Mouse (Mus musculus) stomach, embryonic 16.5 days (tissue): ENCODE results near the gene Arhgap23. TPM values are rescaled to one million over a fixed set of nuclear protein-coding genes. Genes with fewer than 3 reads are reported as not detected.

Source experiments
- ATAC-seq: fragments of 200-750 bp; cut with Nextera tagmentation; 2 replicates; pipeline ENCODE4 v1.8.0; 2017; ENCODE audit warnings: moderate number of reproducible peaks, moderate TSS enrichment; ENCODE audit not compliant: insufficient read depth, low FRiP score
- H3K27ac ChIP-seq: fragments of 300-500 bp; sonication (generic); 2 replicates; pipeline ENCODE4 v1.5.1; 2014; ENCODE audit warnings: low read length
- H3K27me3 ChIP-seq: fragments of 300-500 bp; sonication (generic); 2 replicates; pipeline ENCODE4 v1.6.1; 2014; ENCODE audit warnings: low read length, control low read depth, mixed read lengths; ENCODE audit not compliant: control insufficient read depth, insufficient read depth
- H3K36me3 ChIP-seq: fragments of 300-500 bp; sonication (generic); 2 replicates; pipeline ENCODE4 v1.6.1; 2014; ENCODE audit warnings: low read length; ENCODE audit not compliant: control insufficient read depth, insufficient read depth
- H3K4me1 ChIP-seq: fragments of 300-500 bp; sonication (generic); 2 replicates; pipeline ENCODE4 v1.6.1; 2014; ENCODE audit warnings: low read length, control low read depth, mixed read lengths; ENCODE audit not compliant: control insufficient read depth, insufficient read depth
- H3K4me2 ChIP-seq: fragments of 300-500 bp; sonication (generic); 2 replicates; pipeline ENCODE4 v1.6.1; 2014; ENCODE audit warnings: low read depth, low read length, mixed read lengths
- H3K4me3 ChIP-seq: fragments of 300-500 bp; sonication (generic); replicated peaks from 2 replicates; pipeline ENCODE4 v1.5.1; 2014; ENCODE audit warnings: mild to moderate bottlenecking, low read length
- H3K9ac ChIP-seq: fragments of 300-500 bp; sonication (generic); 2 replicates; pipeline ENCODE4 v1.6.1; 2014; ENCODE audit warnings: low read length
- H3K9me3 ChIP-seq: fragments of 300-500 bp; sonication (generic); replicated peaks from 2 replicates; pipeline ENCODE4 v1.6.1; 2016; ENCODE audit warnings: low read length, control low read depth; ENCODE audit not compliant: control insufficient read depth
- WGBS: fragments of 180-500 bp; shearing (Covaris S2); extraction: QIAGEN DNeasy Blood & Tissue Kit; methylation state at CpG from one replicate; pipeline ENCODE4 v1.1.7; 2014; 5-methylcytosine and 5-hydroxymethylcytosine counted together
- polyA plus RNA-seq: library from polyadenylated mRNA; unstranded; fragments of >200 nt; fragmentation: Nextera tagmentation; extraction: Ambion mirVana; gene quantifications from 2 replicates; pipeline ENCODE4 v1.2.1, GENCODE M21; 2015

The Arhgap23 gene
- polyA plus RNA-seq, 1 experiment from 2014 or later, result 4.4 TPM

DNA sequence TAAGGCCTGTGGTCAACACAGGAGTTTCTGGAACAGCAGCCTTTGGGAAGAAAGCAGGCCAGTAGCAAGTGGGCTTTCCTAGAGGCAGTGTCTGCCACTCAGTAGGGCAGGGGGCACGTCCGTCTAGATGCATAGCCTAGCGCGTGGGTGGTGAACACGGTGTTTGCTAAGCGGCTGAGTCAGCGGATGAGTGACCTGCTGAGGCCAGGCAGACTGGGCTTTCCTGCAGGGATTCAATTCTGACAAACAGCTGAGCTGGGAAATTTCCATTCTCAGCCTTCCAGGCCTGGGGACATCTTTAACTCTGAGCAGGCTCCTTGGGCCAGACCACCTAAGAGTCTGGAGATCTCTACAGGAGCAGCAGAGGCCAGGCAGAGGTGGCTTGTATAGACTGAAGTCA, 62.1 kb downstream of the Arhgap23 start:
- 77% methylated on average over 7 of the region's 7 CpGs for WGBS
- H3K9ac ChIP-seq, result no peak overlapping the region; the same call in 1 of the 2 replicates
- H3K27me3 ChIP-seq, result no peaks in the 10 kb centered on the region
- H3K4me2 ChIP-seq, result no peak overlapping the region
- H3K27ac ChIP-seq, result no peak overlapping the region
- ATAC-seq, result no peak
- no peaks in the 10 kb centered on the region for H3K9me3 ChIP-seq
- peaks cover 4% of the 10 kb centered on the region; the same call in 1 of the 2 replicates for H3K4me1 ChIP-seq
- no peak overlapping the region for H3K4me3 ChIP-seq
- H3K36me3 ChIP-seq, result peaks cover 22% of the 10 kb centered on the region

- Histone ChIP-seq H3K27me3 (no peaks in the 10 kb centered on the region), H3K4me3 (no peak overlapping the region), H3K9ac (no peak overlapping the region), H3K36me3 (peaks cover 15% of the 10 kb centered on the region; the same call in 1 of the 2 replicates), H3K27ac (no peak overlapping the region), H3K4me2 (no peak overlapping the region), H3K9me3 (no peaks in the 10 kb centered on the region), H3K4me1 (peaks cover 4% of the 10 kb centered on the region; the same call in 1 of the 2 replicates)
- no peak for ATAC-seq
- 80% methylated on average over 6 of the region's 6 CpGs for WGBS
Observed at GRCm38 (mm10) chr11:97478345-97478744, 63.0 kb downstream of the Arhgap23 start.

GRCm38 (mm10) chr11:97479085-97479484, 63.8 kb downstream of the Arhgap23 start:
- Histone ChIP-seq H3K9ac (no peak overlapping the region), H3K36me3 (peaks cover 13% of the 10 kb centered on the region; the same call in 1 of the 2 replicates), H3K4me2 (no peak overlapping the region), H3K4me1 (peaks cover 4% of the 10 kb centered on the region; the same call in 1 of the 2 replicates), H3K27me3 (no peaks in the 10 kb centered on the region), H3K27ac (no peak overlapping the region), H3K4me3 (no peak overlapping the region), H3K9me3 (no peaks in the 10 kb centered on the region)
- ATAC-seq, result no peak
- 85% methylated on average over 10 of the region's 10 CpGs for WGBS

- Histone ChIP-seq H3K36me3 (peaks cover 15% of the 10 kb centered on the region), H3K9me3 (no peaks in the 10 kb centered on the region), H3K27me3 (no peaks in the 10 kb centered on the region), H3K27ac (no peak overlapping the region), H3K4me3 (no peak overlapping the region), H3K4me2 (no peak overlapping the region), H3K9ac (no peak overlapping the region), H3K4me1 (peaks cover 4% of the 10 kb centered on the region; the same call in 1 of the 2 replicates)
- ATAC-seq, result no peak
- 71% methylated on average over 8 of the region's 8 CpGs for WGBS
Observed at GRCm38 (mm10) chr11:97479824-97480223, 64.5 kb downstream of the Arhgap23 start.

- no peak overlapping the region for H3K4me3 ChIP-seq
- WGBS, result 79% methylated on average over 8 of the region's 8 CpGs
- H3K27me3 ChIP-seq, result no peaks in the 10 kb centered on the region
- no peaks in the 10 kb centered on the region for H3K4me1 ChIP-seq
- peaks cover 3% of the 10 kb centered on the region; the same call in 1 of the 2 replicates for H3K36me3 ChIP-seq
- H3K4me2 ChIP-seq, result no peak overlapping the region
- H3K9me3 ChIP-seq, result no peaks in the 10 kb centered on the region
- H3K9ac ChIP-seq, result no peak overlapping the region
- H3K27ac ChIP-seq, result no peak overlapping the region
- no peak for ATAC-seq
Observed at GRCm38 (mm10) chr11:97485661-97486060, 70.3 kb downstream of the Arhgap23 start.

GRCm38 (mm10) chr11:97487656-97488055, 72.3 kb downstream of the Arhgap23 start:
- H3K9me3 ChIP-seq, result no peaks in the 10 kb centered on the region
- no peak overlapping the region for H3K4me2 ChIP-seq
- WGBS, result 78% methylated on average over 3 of the region's 3 CpGs
- ATAC-seq, result no peak
- no peak overlapping the region for H3K4me3 ChIP-seq
- no peak overlapping the region for H3K9ac ChIP-seq
- no peak overlapping the region for H3K27ac ChIP-seq
- no peaks in the 10 kb centered on the region for H3K4me1 ChIP-seq
- H3K36me3 ChIP-seq, result peaks cover 9% of the 10 kb centered on the region; the same call in 1 of the 2 replicates
- no peaks in the 10 kb centered on the region for H3K27me3 ChIP-seq

DNA sequence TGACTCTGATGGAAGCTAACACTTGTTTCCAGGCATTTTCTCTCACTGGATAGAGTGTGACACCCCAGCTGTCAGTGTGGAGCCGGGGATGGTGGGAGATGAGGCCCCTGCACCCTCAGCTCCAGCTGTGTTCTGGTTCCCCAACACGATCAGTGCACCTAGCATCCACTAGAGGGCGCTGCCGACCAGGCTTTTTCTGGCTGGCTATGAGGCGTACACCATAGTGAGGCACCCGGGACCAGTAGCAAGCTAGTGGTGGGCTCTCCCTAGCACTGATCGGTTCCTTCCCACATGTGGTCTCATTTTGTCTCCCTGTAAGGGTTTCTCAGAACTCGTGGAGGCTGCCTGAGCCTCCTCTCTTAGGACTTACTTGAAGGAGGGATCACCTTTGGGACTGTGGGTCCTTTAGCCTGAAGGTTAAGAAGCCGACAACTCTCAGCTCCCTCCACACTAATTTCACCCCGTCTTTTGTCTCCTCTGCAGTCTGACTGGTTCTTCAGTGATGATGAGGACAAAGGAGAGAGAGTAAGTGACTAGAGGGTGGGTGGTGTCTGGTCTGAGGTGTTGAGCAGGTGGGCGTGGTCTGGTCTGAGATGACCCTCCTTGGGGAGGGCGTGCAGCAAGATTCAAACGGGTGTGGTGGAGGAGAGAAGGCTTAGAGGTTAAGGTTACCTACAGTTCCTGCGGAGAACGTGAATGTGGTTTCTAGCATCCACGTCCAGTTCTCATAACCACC, 74.4 kb downstream of the Arhgap23 start:
- Histone ChIP-seq H3K27me3 (no peaks in the 10 kb centered on the region), H3K27ac (no peak overlapping the region), H3K36me3 (peaks cover 15% of the 10 kb centered on the region; the same call in 1 of the 2 replicates), H3K4me3 (no peak overlapping the region), H3K9me3 (no peaks in the 10 kb centered on the region), H3K4me2 (no peak overlapping the region), H3K4me1 (no peaks in the 10 kb centered on the region), H3K9ac (no peak overlapping the region)
- peak; percentile 45; the same call in 1 of the 2 replicates for ATAC-seq
- WGBS, result 38% methylated on average over 16 of the region's 16 CpGs

GRCm38 (mm10) chr11:97491640-97492039, 76.3 kb downstream of the Arhgap23 start:
- WGBS, result 76% methylated on average over 10 of the region's 10 CpGs
- H3K9ac ChIP-seq, result no peak overlapping the region
- H3K4me2 ChIP-seq, result no peak overlapping the region
- H3K4me3 ChIP-seq, result no peak overlapping the region
- H3K9me3 ChIP-seq, result no peaks in the 10 kb centered on the region
- H3K4me1 ChIP-seq, result no peaks in the 10 kb centered on the region
- H3K27me3 ChIP-seq, result no peaks in the 10 kb centered on the region
- peaks cover 20% of the 10 kb centered on the region for H3K36me3 ChIP-seq
- no peak overlapping the region for H3K27ac ChIP-seq
- ATAC-seq, result no peak

- 0 out of 2 replicates have a peak, but pooled peaks cover 8% of the 10 kb centered on the region for H3K27me3 ChIP-seq
- peaks cover 20% of the 10 kb centered on the region for H3K36me3 ChIP-seq
- 86% methylated on average over 3 of the region's 3 CpGs for WGBS
- no peak overlapping the region for H3K9ac ChIP-seq
- H3K4me2 ChIP-seq, result no peak overlapping the region
- ATAC-seq, result no peak
- no peak overlapping the region for H3K4me3 ChIP-seq
- no peaks in the 10 kb centered on the region for H3K4me1 ChIP-seq
- no peak overlapping the region for H3K27ac ChIP-seq
- H3K9me3 ChIP-seq, result no peaks in the 10 kb centered on the region
Observed at GRCm38 (mm10) chr11:97492836-97493235, 77.5 kb downstream of the Arhgap23 start.
